Mouse (Mus musculus) splenic B cell, adult 2 months (primary cell): ENCODE measurements at regions not wholly inside any gene's neighbourhood (a gene's known extent, or its start where the extent isn't known, plus 50 kb on each side); places are given as distances from the start of the nearest gene placed in this dataset.

Source experiments
- DNase-seq: peaks from one replicate; pipeline ENCODE4 v3.0.0-alpha.2; 2011; ENCODE audit warnings: low read depth, low spot score
- H3K27me3 ChIP-seq: 2 replicates; pipeline ENCODE4 v1.6.1; 2012; ENCODE audit warnings: mild to moderate bottlenecking, low read length, moderate library complexity, mixed read lengths; ENCODE audit not compliant: control insufficient read depth, poor library complexity, insufficient read depth, severe bottlenecking
- H3K36me3 ChIP-seq: 2 replicates; pipeline ENCODE4 v1.6.1; 2012; ENCODE audit warnings: mild to moderate bottlenecking, low read length, moderate library complexity, mixed read lengths; ENCODE audit not compliant: control insufficient read depth, poor library complexity, insufficient read depth, severe bottlenecking

- no peaks in the 10 kb centered on the region for H3K36me3 ChIP-seq
- no peak for DNase-seq
- H3K27me3 ChIP-seq: no peaks in the 10 kb centered on the region
These were observed 68.1 kb upstream of the Ppm1j start for GRCm38 (mm10) chr3:104712711-104713110.

DNA sequence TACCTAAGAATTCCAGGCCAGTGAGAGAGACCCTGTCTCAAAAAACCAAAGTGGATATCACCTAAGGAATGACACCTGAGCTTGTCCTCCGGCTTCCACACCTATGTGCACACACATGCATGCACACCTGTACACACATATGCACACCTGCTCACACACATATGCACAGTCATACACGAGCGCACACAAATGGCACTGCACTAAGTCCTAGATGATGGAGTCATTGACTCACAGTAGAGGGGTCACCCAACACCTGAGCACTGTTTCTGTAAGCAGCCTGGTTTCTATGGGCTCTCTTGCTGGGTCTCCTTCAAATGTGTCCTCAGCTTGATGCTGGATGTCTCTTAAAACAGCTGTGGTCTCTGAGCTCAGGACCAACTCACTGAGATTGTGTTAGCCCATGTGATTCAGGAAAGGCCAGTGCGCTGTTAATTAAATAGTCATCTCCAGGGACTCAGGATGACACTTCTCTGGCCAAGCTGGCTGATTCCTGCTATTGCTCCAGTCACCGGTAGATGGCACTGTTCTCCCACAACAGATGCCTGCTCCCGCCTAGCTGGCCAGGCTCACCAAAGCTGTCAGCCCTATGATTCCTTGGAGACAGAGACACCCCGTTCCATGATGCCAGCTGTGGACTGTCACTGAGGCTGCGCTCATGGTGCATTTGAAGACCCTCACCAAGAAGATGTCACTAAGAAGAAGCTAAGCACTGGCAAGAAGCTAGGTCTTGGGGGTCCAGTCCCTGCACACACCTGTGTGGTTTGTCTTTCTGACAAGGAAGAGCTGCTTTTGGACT, 66.8 kb upstream of the Ppm1j start:
- DNase-seq: peak; percentile 78
- H3K27me3 ChIP-seq: no peaks in the 10 kb centered on the region

GRCm38 (mm10) chr3:104714679-104715326, 66.1 kb upstream of the Ppm1j start:
- peak; percentile 80 for DNase-seq
- no peaks in the 10 kb centered on the region for H3K36me3 ChIP-seq
- no peaks in the 10 kb centered on the region for H3K27me3 ChIP-seq

More for the DNA sequence above, 66.8 kb upstream of the Ppm1j start:
- no peaks in the 10 kb centered on the region for H3K36me3 ChIP-seq
